Mouse (Mus musculus) c-Kit-negative CD71-positive TER-119-positive erythroid progenitor cells, embryonic 14.5 days (primary cell): ENCODE measurements around the gene Piwil1.
"Not testable (repeated sequence)": the region's sequence is repeated elsewhere in the genome, so short reads cannot be mapped to it uniquely, and the experiment has no call there.

ENCODE experiments used
- DNase-seq: peaks from one replicate; pipeline ENCODE4 v3.0.0-alpha.2; 2013; ENCODE audit warnings: low read depth, low spot score

The Piwil1 gene

GRCm38 (mm10) chr5:128710596-128710995 lies 8.3 kb downstream of the Piwil1 start:
- no peak for DNase-seq

DNA sequence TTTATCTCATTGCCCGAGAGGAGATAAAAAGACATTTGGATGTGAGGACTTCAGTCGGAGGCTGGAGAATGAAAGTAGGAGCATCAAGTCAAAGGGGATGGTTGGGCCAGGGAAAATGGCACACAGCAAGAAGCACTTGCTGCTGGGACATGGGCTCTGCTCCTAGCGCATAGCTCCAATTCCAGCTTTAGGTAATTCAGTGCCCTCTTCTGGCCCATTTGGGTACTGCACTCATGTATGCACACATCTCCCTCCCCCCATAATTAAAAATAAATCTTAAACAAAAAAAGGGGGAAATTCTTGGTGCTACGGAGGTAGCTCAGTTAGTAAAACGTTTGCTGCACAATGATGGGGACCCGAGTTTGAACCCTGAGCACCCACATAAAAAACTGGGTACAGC lies 9.5 kb downstream of the Piwil1 start:
- DNase-seq = no peak

DNA sequence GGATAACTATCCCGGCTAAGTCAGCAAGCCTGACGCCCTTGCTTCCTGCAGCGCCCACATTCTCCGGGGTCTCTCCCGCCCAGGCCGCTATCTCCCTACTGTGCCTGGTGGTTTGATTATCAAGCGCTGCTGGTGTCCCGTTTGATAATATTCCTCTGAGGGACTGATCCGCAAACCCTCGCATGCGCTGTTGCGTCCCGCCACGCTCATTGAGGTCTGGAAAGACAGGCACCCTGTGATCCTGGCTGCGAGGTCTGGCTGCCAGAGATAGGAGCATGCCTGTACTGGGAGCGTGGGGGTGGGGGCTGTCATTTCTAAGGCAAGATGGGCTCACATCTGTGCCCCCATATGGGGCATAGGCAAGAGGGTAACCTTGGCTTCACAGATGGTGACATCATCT lies 12.8 kb downstream of the Piwil1 start:
- DNase-seq = no peak

GRCm38 (mm10) chr5:128720461-128720860 lies 18.1 kb downstream of the Piwil1 start:
- not testable (repeated sequence) for DNase-seq

- DNase-seq = no peak
Measured at GRCm38 (mm10) chr5:128729341-128729740, 27.0 kb downstream of the Piwil1 start.

DNA sequence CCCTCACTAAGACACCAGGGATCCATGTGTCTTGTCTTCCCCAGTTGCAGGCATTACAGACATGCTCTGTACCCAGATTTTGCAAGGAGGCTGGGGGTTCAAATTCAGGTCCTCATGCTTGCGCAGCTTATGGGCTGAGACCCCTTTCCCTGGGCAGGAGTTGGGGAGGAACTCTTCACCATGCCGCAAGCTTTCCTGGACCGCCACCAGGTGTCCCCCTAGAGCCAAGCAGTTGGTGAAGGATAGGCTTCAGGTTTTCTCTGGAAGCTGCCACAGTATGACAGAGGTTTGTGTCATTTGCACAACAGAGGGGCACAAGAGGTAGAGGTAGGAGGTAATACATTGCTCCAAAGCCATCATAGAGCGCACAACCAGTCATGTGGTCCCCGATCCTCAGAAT lies 28.3 kb downstream of the Piwil1 start:
- DNase-seq = no peak

DNA sequence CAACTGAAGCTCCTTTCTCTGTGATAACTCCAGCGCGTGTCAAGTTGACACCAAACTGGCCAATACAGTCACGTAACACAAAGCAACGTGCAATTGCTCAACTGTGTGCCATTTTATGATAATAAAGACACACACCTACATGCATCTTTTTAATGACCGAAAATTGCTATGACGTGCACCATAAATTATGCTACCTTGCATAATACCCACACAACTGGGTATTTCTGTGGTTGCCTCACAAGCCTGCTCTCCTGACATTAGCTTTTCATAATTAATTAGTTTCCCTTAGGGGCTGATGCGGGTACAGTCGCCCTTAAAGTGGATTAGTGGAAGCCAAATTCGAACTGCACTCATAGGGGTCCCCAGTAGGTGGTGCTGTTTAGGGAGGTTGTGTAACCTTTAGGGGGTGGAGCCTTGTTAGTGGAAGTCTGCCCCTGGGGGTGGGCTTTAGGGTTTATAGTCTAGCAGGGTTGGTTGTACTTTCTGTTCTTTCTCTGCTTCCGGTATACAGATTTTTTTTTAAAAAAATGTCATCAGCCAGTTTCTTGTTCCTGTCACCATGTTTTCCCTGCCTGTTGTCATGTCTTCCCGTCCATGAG lies 30.2 kb downstream of the Piwil1 start:
- no peak for DNase-seq

GRCm38 (mm10) chr5:128733955-128734354 lies 31.6 kb downstream of the Piwil1 start:
- no peak for DNase-seq

DNA sequence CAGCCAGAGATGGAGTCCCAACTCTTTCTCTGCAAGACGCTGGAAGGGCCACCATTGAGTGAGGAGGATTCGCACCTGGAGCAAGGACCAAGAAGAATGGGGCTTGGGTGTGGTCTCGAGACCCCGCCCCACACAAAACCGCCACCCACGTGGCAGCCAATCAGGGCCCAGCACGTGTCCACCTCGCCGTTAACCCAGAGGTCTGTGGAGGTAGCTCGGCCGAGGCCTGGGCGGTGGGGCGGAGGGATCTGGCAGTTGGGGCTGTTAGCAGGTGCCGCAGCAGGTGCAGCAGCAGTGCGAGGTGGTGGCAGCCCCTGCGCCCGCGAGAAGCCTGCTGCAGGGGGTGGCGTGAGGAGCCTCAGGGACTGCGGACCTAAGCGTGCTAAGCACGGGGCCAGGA lies 33.6 kb downstream of the Piwil1 start:
- no peak for DNase-seq

GRCm38 (mm10) chr5:128739168-128739837 lies 37.0 kb downstream of the Piwil1 start:
- DNase-seq = no peak

DNA sequence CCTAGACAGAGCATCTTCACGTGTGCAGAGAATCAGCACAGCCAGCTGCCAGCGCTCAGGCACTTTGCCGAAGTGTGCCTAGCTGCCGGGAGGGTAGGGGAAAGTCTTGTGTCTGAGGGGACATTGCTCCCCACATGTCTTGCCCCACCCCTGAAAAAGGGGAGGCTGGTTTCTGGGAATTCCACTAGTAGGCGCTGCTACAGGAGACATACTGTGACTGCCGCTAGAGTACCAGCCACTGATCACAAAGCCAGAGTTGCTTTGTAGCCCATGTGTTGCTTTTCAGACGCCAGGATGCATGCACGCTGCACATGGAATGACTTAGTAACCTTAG lies 37.5 kb downstream of the Piwil1 start:
- no peak for DNase-seq

DNA sequence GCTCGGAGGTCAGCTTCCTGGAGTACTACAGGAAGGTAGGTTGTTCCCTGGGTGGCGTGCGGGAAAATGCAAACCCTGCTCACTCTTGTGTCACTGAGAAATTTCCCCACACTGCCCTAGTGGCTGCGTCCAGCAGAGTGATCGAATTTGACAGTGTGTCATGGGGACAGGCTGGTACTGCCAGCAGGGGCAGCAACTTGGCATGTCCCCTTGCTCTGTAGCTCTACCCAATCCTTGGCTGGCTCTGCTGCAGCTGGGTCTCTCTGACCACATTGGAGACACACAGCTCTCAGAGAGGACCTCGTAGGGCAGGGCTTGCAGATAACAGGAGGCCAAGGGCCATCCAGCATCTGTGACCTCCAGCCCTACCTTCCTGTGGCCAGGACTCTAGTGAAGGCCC lies 42.0 kb downstream of the Piwil1 start:
- no peak for DNase-seq

GRCm38 (mm10) chr5:128745206-128745605 lies 42.9 kb downstream of the Piwil1 start:
- DNase-seq = no peak

- no peak for DNase-seq
Measured at GRCm38 (mm10) chr5:128746261-128746660, 43.9 kb downstream of the Piwil1 start.

DNA sequence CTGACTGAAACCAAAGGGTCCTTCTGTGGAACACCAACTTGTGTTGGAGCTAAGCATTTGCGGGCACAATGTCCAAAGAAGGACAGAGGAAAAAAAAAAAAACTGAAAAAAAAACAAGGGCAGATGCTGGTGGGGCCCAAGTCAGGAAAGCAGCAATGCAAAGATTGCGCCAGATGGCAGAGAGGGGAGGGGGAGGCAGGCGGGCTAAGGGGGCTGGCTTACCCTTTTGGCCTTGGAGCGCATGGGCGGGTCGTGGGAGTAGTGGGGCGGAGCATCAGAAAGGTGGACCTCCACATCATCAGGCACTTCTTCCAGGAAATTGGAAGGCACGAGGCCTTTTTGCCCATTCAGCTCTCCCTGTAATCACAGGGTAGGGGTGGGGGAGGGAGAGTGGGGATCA lies 58.8 kb downstream of the Piwil1 start:
- DNase-seq = no peak

GRCm38 (mm10) chr5:128769026-128769631 lies 66.8 kb downstream of the Piwil1 start:
- no peak for DNase-seq

DNA sequence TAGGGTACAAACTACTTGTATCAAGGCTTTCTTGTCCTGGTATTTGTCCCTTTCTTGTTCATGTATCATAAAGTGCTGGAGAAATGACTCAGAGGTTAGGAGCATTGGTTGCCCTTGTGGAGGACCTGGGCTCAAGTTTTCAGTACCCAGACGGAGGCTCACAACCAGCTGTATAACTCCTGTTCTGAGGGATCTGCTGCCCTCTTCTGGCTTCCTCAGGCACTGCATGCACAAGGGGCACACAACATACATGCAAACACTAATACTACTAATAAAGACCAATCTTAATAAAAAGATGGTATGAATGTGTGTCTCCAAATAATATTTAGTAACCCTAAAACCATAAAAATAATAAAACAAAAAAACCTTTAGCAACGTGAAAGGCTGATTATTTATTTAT lies 74.1 kb downstream of the Piwil1 start:
- DNase-seq = no peak

DNA sequence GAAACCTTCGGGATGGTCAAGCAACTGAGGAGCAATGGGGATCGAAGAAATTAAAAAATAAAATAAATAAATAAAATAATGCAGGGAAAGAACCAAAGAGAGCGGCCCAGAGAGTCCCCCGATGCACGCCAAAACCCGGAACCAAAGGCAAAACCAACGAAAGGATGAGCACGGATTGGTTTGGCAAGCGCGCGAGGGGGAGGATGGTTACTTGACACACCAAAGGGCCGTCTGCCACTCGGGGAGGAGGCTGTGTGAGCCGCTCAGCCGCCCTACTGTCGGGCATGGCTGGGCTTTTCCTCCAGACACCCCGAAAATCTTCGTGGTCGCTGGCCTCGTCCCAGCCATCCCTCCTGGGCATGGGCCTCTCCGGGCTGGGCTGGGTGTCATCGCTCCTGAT lies 79.3 kb downstream of the Piwil1 start:
- no peak for DNase-seq

DNA sequence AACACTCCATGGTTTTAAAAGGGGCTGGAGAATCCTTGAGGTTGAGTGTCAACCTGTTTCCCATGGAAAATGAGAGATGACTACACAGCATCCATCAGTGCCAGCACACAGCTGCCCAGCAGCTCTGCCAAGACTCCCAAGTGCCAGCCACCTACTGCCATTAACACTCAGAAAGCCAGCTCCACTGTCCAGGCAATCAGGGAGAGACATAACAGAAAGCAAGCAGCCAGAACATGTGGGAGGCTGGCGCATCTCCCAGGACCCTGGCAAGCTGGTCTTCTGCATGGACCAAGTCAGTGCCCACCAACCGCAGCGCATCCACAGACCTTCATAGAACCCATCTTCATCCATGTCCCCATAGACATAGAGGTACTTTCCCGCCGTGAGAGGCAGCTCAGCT lies 98.3 kb downstream of the Piwil1 start:
- DNase-seq = no peak
